Mouse (Mus musculus): ENCODE data around the gene Lats1. TPM values are rescaled to one million over a fixed set of nuclear protein-coding genes. Genes with fewer than 3 reads are reported as not detected.

Gene Lats1
- 8.4 and 9.1 TPM in 2 replicates for polyA plus RNA-seq (2016; fragmentation: Nextera tagmentation; extraction: Ambion mirVana)

DNA sequence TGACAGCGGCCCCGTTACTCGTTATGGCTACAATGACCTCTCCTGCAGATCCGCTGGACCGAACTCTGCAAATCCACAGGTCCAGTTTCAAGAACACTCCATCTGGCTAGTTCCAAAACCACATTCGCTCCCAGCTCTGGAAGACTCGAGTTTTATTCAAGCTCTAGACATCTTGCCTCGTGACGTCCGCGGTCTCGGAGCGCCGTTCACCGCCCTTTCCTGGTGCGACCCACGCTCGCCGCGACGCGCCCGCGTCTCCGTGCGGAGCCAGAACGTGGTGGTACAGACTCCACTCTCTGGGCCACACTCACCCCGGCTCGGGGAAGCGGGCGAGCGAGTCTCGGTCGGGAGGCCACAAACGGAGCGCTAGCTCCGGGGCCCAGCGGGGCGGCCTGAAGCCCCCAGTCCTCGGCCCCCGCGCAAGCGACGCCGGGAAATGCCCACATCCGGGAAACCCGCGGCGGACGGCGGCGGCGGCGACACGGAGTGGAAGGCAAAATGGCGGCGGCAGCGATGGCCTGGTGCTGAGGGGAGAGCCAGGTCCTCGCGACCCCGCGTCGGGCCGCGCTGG, at the start of gene Lats1, which contains the start of gene Pcmt1:
Gene Lats1, plus strand, starts transcription at position 484 of the 571 bp plus-strand sequence.
Gene Pcmt1, minus strand, starts transcription at position 406 of the 571 bp plus-strand sequence.
- ATAC-seq (ENCODE audit: insufficient number of reproducible peaks, insufficient read depth, low FRiP score, low TSS enrichment, low read depth) = peak; percentile 74
- peak within 1 kb of the TSS; percentile 99 for H3K4me3 ChIP-seq (replicated peaks)
- whole genome bisulfite sequencing = under 1% methylated on average over 61 of the region's 65 CpGs
- peak within 1 kb of the TSS; percentile 98 for H3K27ac ChIP-seq
- H3K9me3 ChIP-seq = no peaks in the 10 kb centered on the region
- H3K27me3 ChIP-seq = no peaks in the 10 kb centered on the region
- peaks cover 40% of the 10 kb centered on the region for H3K36me3 ChIP-seq
- peak within 1 kb of the TSS; percentile 77 for H3K4me2 ChIP-seq
- peak within 1 kb of the TSS; percentile 100 for H3K9ac ChIP-seq (replicated peaks)
- peaks cover 25% of the 10 kb centered on the region for H3K4me1 ChIP-seq (replicated peaks)

DNA sequence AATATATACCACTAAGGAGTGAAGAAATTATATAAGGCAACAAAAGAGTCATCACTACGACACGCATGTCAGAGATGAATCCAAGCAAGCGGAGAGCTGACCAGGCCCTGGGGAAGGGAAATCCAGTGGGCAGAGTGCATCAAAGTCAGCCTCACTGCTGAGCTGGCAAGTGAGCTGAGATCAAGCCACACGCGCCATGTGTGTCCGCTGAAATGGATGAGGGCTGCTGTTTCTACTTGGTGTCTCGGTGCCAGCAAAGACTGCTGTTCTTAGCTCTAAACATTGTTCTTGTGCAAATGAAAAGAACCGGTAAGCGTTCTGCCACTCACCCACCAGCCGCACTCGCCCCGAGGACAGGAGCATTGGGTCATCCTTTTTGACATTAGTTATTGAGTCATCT, 40.6 kb upstream of the Lats1 start:
- 97% methylated on average over 12 of the region's 12 CpGs for WGBS
- Histone ChIP-seq H3K9ac (replicated peaks) (no peak overlapping the region), H3K36me3 (peaks cover 68% of the 10 kb centered on the region), H3K4me2 (no peak overlapping the region), H3K9me3 (no peaks in the 10 kb centered on the region), H3K27ac (no peak overlapping the region), H3K27me3 (no peaks in the 10 kb centered on the region), H3K4me3 (replicated peaks) (no peak overlapping the region), H3K4me1 (replicated peaks) (no peaks in the 10 kb centered on the region)
- no peak for ATAC-seq (ENCODE audit: insufficient number of reproducible peaks, insufficient read depth, low FRiP score, low TSS enrichment, low read depth)

DNA sequence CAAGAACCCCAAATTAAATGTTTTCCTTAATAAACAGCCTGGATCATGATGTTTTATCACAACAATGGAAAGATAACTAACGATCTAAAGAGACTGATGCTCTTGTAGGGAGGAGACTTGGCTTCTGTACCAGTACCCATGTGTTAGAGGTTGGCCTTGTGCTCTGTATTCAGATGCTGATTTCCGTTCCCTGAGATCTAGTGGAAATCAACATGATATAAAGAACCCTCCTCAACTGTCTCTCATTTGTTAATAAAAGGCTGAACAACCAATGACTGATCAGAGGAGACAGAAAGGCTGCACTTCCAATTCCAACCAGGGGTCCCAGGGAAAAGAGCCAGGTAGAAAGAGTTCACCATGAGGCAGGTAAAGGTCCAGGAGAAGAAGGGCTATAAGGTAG, 35.1 kb upstream of the Lats1 start:
- Histone ChIP-seq H3K4me3 (replicated peaks) (no peak overlapping the region), H3K9me3 (no peaks in the 10 kb centered on the region), H3K36me3 (peaks cover 54% of the 10 kb centered on the region), H3K27ac (no peak overlapping the region), H3K4me2 (no peak overlapping the region), H3K9ac (replicated peaks) (no peak overlapping the region), H3K4me1 (replicated peaks) (no peaks in the 10 kb centered on the region), H3K27me3 (no peaks in the 10 kb centered on the region)
- ATAC-seq (ENCODE audit: insufficient number of reproducible peaks, insufficient read depth, low FRiP score, low TSS enrichment, low read depth) = no peak
- 88% methylated on average over 2 of the region's 2 CpGs for WGBS

DNA sequence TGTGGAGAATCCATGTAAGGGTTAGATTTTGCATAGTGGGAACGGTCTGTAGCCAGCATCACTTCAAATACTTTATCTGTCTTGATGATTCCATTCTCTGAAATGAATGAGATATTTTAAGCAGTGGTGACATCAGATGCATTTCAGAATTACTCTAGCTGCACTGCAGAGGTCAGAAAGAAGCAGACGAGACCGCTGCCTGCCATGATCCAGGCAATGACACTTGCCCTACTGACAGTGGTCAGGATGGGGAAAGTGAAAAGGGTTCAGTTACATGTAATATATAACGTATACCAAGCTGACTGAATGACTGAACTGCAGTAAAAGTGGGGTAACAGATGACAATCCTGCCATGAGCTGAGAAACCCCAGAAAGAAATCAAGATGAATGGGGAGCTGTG, 32.0 kb upstream of the Lats1 start:
- Histone ChIP-seq H3K4me2 (no peak overlapping the region), H3K9ac (replicated peaks) (no peak overlapping the region), H3K4me1 (replicated peaks) (no peaks in the 10 kb centered on the region), H3K27ac (no peak overlapping the region), H3K36me3 (peaks cover 32% of the 10 kb centered on the region), H3K27me3 (no peaks in the 10 kb centered on the region), H3K9me3 (no peaks in the 10 kb centered on the region), H3K4me3 (replicated peaks) (no peak overlapping the region)
- WGBS = 86% methylated on average over 4 of the region's 4 CpGs
- ATAC-seq (ENCODE audit: insufficient number of reproducible peaks, insufficient read depth, low FRiP score, low TSS enrichment, low read depth) = no peak

DNA sequence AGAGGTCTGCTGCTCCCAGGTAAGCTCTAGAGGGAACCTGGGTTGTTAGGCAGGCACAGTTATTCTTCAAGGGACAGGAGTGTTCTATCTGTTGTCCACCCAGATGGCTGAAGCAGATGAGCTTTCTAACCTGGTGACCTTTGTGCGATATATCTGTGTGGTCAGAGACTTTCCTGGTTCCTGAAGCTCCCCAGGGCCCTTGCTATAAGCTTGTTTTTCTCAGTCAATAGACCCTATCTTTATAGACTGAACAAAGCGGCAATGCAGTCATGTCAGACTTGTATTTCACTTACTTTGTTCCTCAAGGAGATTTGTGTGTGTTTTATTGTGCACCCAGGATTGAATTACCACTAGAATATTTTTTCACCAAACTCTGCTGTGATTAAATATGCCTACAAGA, 30.0 kb upstream of the Lats1 start:
- Histone ChIP-seq H3K36me3 (peaks cover 25% of the 10 kb centered on the region), H3K4me1 (replicated peaks) (no peaks in the 10 kb centered on the region), H3K4me2 (no peak overlapping the region), H3K4me3 (replicated peaks) (no peak overlapping the region), H3K9ac (replicated peaks) (no peak overlapping the region), H3K27ac (no peak overlapping the region), H3K9me3 (no peaks in the 10 kb centered on the region), H3K27me3 (no peaks in the 10 kb centered on the region)
- 93% methylated on average over 2 of the region's 2 CpGs for WGBS
- ATAC-seq (ENCODE audit: insufficient number of reproducible peaks, insufficient read depth, low FRiP score, low TSS enrichment, low read depth) = no peak

DNA sequence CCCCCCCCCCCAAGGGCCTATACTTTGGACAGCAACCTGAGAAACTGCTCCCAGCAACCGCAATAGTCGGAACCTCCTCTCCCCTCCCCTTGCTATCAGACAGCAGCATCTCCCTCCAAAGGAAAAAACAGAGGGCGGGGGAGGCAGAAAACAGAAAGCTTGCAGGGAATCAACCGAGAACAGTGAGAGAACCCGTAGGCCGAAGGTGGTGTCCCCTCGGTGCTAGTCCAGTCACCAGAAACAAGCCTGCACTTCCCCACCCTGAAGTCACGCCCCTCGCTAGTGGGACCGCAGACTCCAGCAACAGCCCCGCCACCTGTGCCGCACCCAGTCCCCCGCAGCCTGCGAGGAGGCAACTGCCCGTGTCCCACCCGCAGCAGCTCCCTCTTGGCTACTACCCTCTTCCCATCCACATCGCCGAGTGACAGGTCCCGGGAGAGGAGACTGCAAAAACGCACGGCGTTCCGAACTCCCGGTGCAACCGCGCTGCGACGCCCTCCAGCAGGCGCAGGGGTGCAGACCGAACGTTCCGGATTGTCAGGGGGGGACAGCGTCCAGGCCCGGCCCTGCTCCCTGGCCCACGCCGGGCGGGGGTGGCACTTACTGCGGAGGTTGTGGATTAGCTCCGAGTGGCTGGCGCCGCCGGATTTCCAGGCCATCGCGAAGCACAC, 18.4 kb upstream of the Lats1 start:
- ATAC-seq (ENCODE audit: insufficient number of reproducible peaks, insufficient read depth, low FRiP score, low TSS enrichment, low read depth) = peak; percentile 77
- WGBS = under 1% methylated on average over 44 of the region's 44 CpGs
- Histone ChIP-seq H3K27me3 (no peaks in the 10 kb centered on the region), H3K36me3 (no peaks in the 10 kb centered on the region), H3K4me2 (peak overlapping the region; percentile 84), H3K4me1 (replicated peaks) (peaks cover 6% of the 10 kb centered on the region; the same call in 1 of the 2 replicates), H3K27ac (peak overlapping the region; percentile 93), H3K9ac (replicated peaks) (peak overlapping the region; percentile 81), H3K4me3 (replicated peaks) (peak overlapping the region; percentile 90), H3K9me3 (no peaks in the 10 kb centered on the region)

DNA sequence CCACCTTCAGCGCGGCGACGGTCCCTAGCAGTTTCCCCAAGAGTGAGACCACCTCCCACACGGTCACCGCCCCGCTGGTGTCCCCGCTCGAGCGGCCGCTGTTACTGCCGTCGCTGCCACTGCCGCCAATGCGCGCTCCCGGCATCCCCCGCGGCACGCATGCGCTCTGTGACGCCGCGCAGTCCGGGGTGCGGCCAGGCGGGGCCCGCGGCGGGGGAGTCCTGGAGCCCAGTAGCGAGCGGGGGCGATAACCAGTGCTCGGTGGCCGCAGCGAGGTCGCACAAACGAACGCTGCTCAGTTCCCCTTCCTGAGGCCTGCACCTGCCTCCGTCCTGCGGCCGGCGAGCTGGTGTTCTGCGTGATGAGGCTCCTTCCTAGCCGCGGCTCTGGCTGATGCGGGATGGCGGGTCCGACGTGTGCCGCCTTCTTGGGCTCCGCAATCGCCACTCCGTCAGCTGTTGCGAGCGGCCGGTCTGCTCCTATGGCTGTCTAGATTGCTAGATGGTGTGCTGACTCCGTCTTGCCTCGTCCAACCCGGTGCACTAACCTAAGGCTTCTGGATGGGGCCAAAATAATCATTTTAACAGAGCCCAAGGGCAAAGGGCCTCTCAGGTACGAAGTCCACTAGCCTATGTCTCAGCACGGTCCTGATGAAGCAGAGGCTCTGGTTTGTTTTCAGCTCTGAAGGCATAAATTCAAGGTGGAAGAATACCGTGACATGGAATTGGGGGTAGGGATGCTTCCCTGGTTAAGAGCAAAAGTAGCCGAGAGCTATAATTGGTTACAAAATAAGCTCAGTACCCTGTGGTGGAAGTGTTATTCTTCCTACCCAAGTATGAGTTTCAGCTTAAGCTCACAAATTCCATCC, 17.6 kb upstream of the Lats1 start:
- H3K9ac ChIP-seq (replicated peaks) = peak overlapping the region; percentile 81
- H3K4me3 ChIP-seq (replicated peaks) = peak overlapping the region; percentile 90
- peak overlapping the region; percentile 93 for H3K27ac ChIP-seq
- H3K27me3 ChIP-seq = no peaks in the 10 kb centered on the region
- peak; percentile 84 for ATAC-seq (ENCODE audit: insufficient number of reproducible peaks, insufficient read depth, low FRiP score, low TSS enrichment, low read depth)
- H3K4me2 ChIP-seq = peak overlapping the region; percentile 84
- H3K4me1 ChIP-seq (replicated peaks) = peaks cover 12% of the 10 kb centered on the region
- H3K9me3 ChIP-seq = no peaks in the 10 kb centered on the region
- 1% methylated on average over 64 of the region's 64 CpGs for WGBS
- H3K36me3 ChIP-seq = no peaks in the 10 kb centered on the region

DNA sequence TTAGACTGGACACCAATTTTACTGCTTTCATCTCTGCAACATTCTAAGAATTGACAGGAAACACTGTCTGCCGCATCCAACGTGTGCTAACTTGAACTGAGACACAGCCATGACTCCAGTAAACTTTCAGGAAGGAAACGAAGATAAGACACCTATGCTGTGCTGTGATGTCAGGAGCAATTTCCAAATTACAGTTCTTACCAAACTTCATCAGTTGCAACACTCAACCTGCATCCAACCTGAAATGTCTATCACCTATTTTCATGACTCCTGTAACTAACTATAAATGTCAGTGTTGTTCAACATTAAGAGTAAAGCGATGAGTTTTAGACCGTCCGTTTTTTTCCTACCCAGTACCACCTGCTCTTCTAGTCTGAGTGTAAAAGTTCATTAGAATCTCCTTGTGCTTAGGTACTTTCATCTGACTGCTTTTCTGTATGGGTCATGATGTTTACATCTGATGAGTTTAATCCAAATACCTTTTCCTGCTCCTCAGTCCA, 16.9 kb upstream of the Lats1 start:
- Histone ChIP-seq H3K27ac (no peak overlapping the region), H3K4me1 (replicated peaks) (peaks cover 13% of the 10 kb centered on the region), H3K4me2 (peak overlapping the region; percentile 84), H3K36me3 (no peaks in the 10 kb centered on the region), H3K9me3 (no peaks in the 10 kb centered on the region), H3K9ac (replicated peaks) (peak overlapping the region; percentile 81), H3K4me3 (replicated peaks) (peak overlapping the region; percentile 90), H3K27me3 (no peaks in the 10 kb centered on the region)
- ATAC-seq (ENCODE audit: insufficient number of reproducible peaks, insufficient read depth, low FRiP score, low TSS enrichment, low read depth) = no peak
- WGBS = 70% methylated on average over 6 of the region's 6 CpGs

DNA sequence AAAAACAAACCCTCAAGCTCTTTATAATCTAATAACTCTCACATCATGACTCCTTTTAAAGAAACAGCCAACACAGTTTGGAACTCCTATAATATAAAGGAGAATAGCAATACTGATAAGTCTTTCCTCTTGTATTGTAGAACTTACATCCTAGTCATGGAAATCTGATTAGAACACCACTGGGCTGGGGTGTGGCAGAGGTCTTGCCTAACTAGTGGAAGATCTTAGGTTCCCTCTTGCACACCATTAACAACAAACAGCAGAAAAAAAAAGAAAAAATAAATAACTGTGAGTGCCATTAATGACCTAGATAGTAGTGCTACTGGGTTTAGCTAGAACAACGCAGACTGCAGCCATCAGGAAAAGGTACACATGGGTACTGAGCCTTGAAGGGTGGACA, 16.1 kb upstream of the Lats1 start:
- H3K36me3 ChIP-seq = peaks cover 6% of the 10 kb centered on the region
- H3K4me2 ChIP-seq = no peak overlapping the region
- peaks cover 13% of the 10 kb centered on the region for H3K4me1 ChIP-seq (replicated peaks)
- H3K9ac ChIP-seq (replicated peaks) = no peak overlapping the region
- no peak overlapping the region for H3K27ac ChIP-seq
- H3K9me3 ChIP-seq = no peaks in the 10 kb centered on the region
- no peak for ATAC-seq (ENCODE audit: insufficient number of reproducible peaks, insufficient read depth, low FRiP score, low TSS enrichment, low read depth)
- H3K4me3 ChIP-seq (replicated peaks) = no peak overlapping the region
- 88% methylated on average over 1 of the region's 1 CpGs for WGBS
- no peaks in the 10 kb centered on the region for H3K27me3 ChIP-seq

DNA sequence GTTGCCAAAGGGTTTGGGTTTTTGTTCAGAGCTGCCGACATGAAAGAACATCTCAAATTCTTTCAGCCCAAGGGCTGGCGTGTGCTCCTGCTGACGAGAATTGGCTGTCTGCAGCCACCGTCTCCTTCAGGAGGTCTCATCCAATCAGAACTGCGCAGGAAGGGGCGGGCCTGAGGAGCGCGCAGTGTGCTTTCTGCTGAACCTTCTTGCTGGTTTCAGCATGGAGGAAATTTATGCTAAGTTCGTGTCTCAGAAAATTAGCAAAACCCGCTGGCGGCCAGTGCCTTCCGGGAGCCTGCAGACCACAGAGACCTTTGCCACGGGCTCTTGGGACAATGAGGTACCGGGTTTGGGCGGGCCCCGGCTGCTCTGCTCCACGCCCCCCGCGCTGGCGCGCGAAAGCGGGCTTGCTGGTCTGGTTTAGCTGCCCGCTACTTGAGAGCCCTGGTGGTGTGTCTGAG, 13.6 kb upstream of the Lats1 start, which contains the start of gene Nup43:
Gene Nup43, plus strand, starts transcription at position 162 of the 461 bp plus-strand sequence.
- peaks cover 13% of the 10 kb centered on the region for H3K4me1 ChIP-seq (replicated peaks)
- peak within 1 kb of the TSS; percentile 78 for H3K4me2 ChIP-seq
- H3K9ac ChIP-seq (replicated peaks) = peak within 1 kb of the TSS; percentile 75
- H3K36me3 ChIP-seq = peaks cover 28% of the 10 kb centered on the region
- peak within 1 kb of the TSS; percentile 83 for H3K27ac ChIP-seq
- peak; percentile 82 for ATAC-seq (ENCODE audit: insufficient number of reproducible peaks, insufficient read depth, low FRiP score, low TSS enrichment, low read depth)
- under 1% methylated on average over 24 of the region's 24 CpGs for WGBS
- H3K4me3 ChIP-seq (replicated peaks) = peak within 1 kb of the TSS; percentile 83
- no peaks in the 10 kb centered on the region for H3K9me3 ChIP-seq
- H3K27me3 ChIP-seq = no peaks in the 10 kb centered on the region

DNA sequence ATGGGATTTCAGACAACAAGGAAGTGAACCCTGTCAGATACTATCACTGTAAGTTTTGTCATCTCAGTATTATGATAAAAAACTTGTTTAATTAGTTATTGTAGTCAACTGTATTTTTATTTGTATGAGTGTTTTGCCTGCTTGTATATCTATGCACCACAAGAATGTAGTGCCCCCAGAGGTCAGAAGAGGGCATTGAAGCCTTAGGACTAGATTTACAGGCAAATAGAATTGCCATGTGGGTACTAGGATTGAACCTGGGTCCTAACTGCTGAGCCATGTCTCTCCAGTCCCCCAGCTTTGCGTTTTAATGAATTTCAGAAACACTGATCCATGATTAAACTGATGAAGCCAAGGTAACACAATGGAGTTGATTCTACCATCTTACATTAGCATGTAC, 7.3 kb upstream of the Lats1 start:
- no peak overlapping the region for H3K27ac ChIP-seq
- no peak overlapping the region for H3K9ac ChIP-seq (replicated peaks)
- no peaks in the 10 kb centered on the region for H3K27me3 ChIP-seq
- no peak overlapping the region for H3K4me3 ChIP-seq (replicated peaks)
- H3K9me3 ChIP-seq = no peaks in the 10 kb centered on the region
- H3K4me1 ChIP-seq (replicated peaks) = no peaks in the 10 kb centered on the region
- ATAC-seq (ENCODE audit: insufficient number of reproducible peaks, insufficient read depth, low FRiP score, low TSS enrichment, low read depth) = no peak; the same call in 1 of the 2 replicates
- peaks cover 76% of the 10 kb centered on the region for H3K36me3 ChIP-seq
- no peak overlapping the region for H3K4me2 ChIP-seq
- WGBS = 68% methylated on average over 1 of the region's 1 CpGs

Data from limb, embryonic 12.5 days (tissue).